In genomic region chr5:90033103-90033502, GRCm38 (mm10) we compare ENCODE assay signal across 9 mouse cellular contexts.
DNase-seq lines count a peak whose midpoint lies in the region; ATAC-seq and TF ChIP-seq lines count a peak whose summit lies in the region.
"Had no signal": no experiment of that assay in that cellular context is flagged by ENCODE, and none has a peak within 500 bp of the region (broad histone marks: within the 10 kb centered on the region; RNA-seq: fewer than 3 reads in every experiment).

No protein-coding gene starts in this region.

- H3K27me3 ChIP-seq in midbrain, postnatal 0 days (ENCODE audit: insufficient read depth, low read length), result no peaks in the 10 kb centered on the region
- no peaks in the 10 kb centered on the region for H3K27me3 ChIP-seq in midbrain, embryonic 15.5 days (replicated peaks)
- no peaks in the 10 kb centered on the region for H3K27me3 ChIP-seq in neural tube, embryonic 15.5 days (replicated peaks)
- H3K27me3 ChIP-seq: midbrain, embryonic 12.5 days had no signal

- H3K9ac ChIP-seq in midbrain, postnatal 0 days (replicated peaks; ENCODE audit: low read length, poor library complexity, severe bottlenecking), result no peak overlapping the region
- no peak overlapping the region for H3K9ac ChIP-seq in midbrain, embryonic 15.5 days
- H3K9ac ChIP-seq in neural tube, embryonic 15.5 days (replicated peaks), result no peak overlapping the region
- H3K9ac ChIP-seq: midbrain, embryonic 12.5 days had no signal

- DNase-seq in frontal cortex, postnatal 10 days (ENCODE audit: low spot score in 2 of 2), result no peak
- peak; percentile 58 for DNase-seq in midbrain, postnatal 0 days (ENCODE audit: low spot score)
- peak; percentile 75 to 84 for DNase-seq in layer of hippocampus, adult 18-20 months (ENCODE audit: low spot score in 2 of 2)
- DNase-seq in adrenal gland, postnatal 36 days, result no peak

- H3K4me3 ChIP-seq in midbrain, postnatal 0 days (ENCODE audit: low read depth, low read length), result no peak overlapping the region
- no peak overlapping the region for H3K4me3 ChIP-seq in midbrain, embryonic 15.5 days
- H3K4me3 ChIP-seq in neural tube, embryonic 15.5 days (replicated peaks), result no peak overlapping the region
- H3K4me3 ChIP-seq: midbrain, embryonic 12.5 days had no signal

- H3K4me1 ChIP-seq in midbrain, postnatal 0 days (ENCODE audit: insufficient read depth, low read length), result no peaks in the 10 kb centered on the region
- no peaks in the 10 kb centered on the region for H3K4me1 ChIP-seq in midbrain, embryonic 15.5 days
- H3K4me1 ChIP-seq in neural tube, embryonic 15.5 days, result no peaks in the 10 kb centered on the region
- H3K4me1 ChIP-seq: midbrain, embryonic 12.5 days had no signal

- peak; percentile 67 for ATAC-seq in frontal cortex, adult (ENCODE audit: low TSS enrichment)
- no peak; the same call in 1 of the 2 replicates for ATAC-seq in midbrain, postnatal 0 days (ENCODE audit: low FRiP score)
- ATAC-seq in midbrain, embryonic 15.5 days (replicated peaks), result no peak
- peak; percentile 45; the same call in 1 of the 2 replicates for ATAC-seq in neural tube, embryonic 15.5 days (ENCODE audit: low FRiP score)
- no peak for ATAC-seq in activated CD4-positive, CD25-positive, alpha-beta regulatory T cell, adult 4 months

- peak; percentile 10; the same call in 1 of the 2 replicates for TF ChIP-seq CTCF in midbrain, postnatal 0 days (IDR thresholded peaks at IDR 0.05)

- no peak overlapping the region for H3K4me2 ChIP-seq in midbrain, postnatal 0 days (ENCODE audit: low read depth, low read length, poor library complexity, severe bottlenecking)
- H3K4me2 ChIP-seq in midbrain, embryonic 15.5 days, result no peak overlapping the region
- H3K4me2 ChIP-seq in neural tube, embryonic 15.5 days, result no peak overlapping the region
- H3K4me2 ChIP-seq: midbrain, embryonic 12.5 days had no signal

- no peaks in the 10 kb centered on the region for H3K9me3 ChIP-seq in midbrain, postnatal 0 days (ENCODE audit: low read length)
- H3K9me3 ChIP-seq in midbrain, embryonic 15.5 days, result no peaks in the 10 kb centered on the region
- no peaks in the 10 kb centered on the region for H3K9me3 ChIP-seq in neural tube, embryonic 15.5 days (replicated peaks)
- H3K9me3 ChIP-seq: midbrain, embryonic 12.5 days had no signal

- 58% methylated on average over 5 of the region's 5 CpGs for WGBS in midbrain, postnatal 0 days
- WGBS in midbrain, embryonic 15.5 days, result 55% methylated on average over 5 of the region's 5 CpGs
- WGBS in neural tube, embryonic 15.5 days, result 22% methylated on average over 5 of the region's 5 CpGs

- H3K36me3 ChIP-seq in midbrain, postnatal 0 days (ENCODE audit: insufficient read depth, low read length), result no peaks in the 10 kb centered on the region
- no peaks in the 10 kb centered on the region for H3K36me3 ChIP-seq in midbrain, embryonic 15.5 days (replicated peaks)
- H3K36me3 ChIP-seq in neural tube, embryonic 15.5 days, result no peaks in the 10 kb centered on the region
- H3K36me3 ChIP-seq: midbrain, embryonic 12.5 days had no signal

- H3K27ac ChIP-seq in midbrain, postnatal 0 days (ENCODE audit: low read depth, low read length), result no peak overlapping the region
- H3K27ac ChIP-seq in midbrain, embryonic 15.5 days, result no peak overlapping the region
- no peak overlapping the region for H3K27ac ChIP-seq in neural tube, embryonic 15.5 days (replicated peaks)
- H3K27ac ChIP-seq: midbrain, embryonic 12.5 days had no signal

Comparison
In these comparisons a context has a peak if more than half of its experiments do, and no peak if none do; other contexts are left out.
1. ATAC-seq: peak in frontal cortex, adult (single experiment) and neural tube, embryonic 15.5 days (single experiment); none in midbrain, postnatal 0 days (single experiment), midbrain, embryonic 15.5 days (single experiment) and activated CD4-positive, CD25-positive, alpha-beta regulatory T cell, adult 4 months (single experiment).
2. DNase-seq: peak in midbrain, postnatal 0 days (single experiment) and layer of hippocampus, adult 18-20 months (2 of 2); none in frontal cortex, postnatal 10 days (0 of 2) and adrenal gland, postnatal 36 days (0 of 2).